ENCODE assay signal across 9 mouse cellular contexts in genomic region chr4:106622030-106622493, GRCm38 (mm10). TPM values are rescaled to one million over a fixed set of nuclear protein-coding genes. Genes with fewer than 3 reads are reported as not detected.
A peak's percentile ranks its signal among the peaks of the same experiment; 100 is the strongest.
DNase-seq lines count a peak whose midpoint lies in the region; ATAC-seq lines count a peak whose summit lies in the region.
"Had no signal": no experiment of that assay in that cellular context is flagged by ENCODE, and none has a peak within 500 bp of the region (broad histone marks: within the 10 kb centered on the region; RNA-seq: fewer than 3 reads in every experiment).

Ttc22 (plus strand) TSS chr4:106622432.

- H3K27me3 ChIP-seq in heart, embryonic 13.5 days (replicated peaks), result peaks cover 95% of the 10 kb centered on the region
- H3K27me3 ChIP-seq in heart, embryonic 12.5 days (replicated peaks), result peaks cover 83% of the 10 kb centered on the region

- ATAC-seq in heart, embryonic 13.5 days (ENCODE audit: extremely low read depth, insufficient number of reproducible peaks, low FRiP score, low TSS enrichment), result no peak
- no peak for ATAC-seq in heart, embryonic 12.5 days (ENCODE audit: insufficient number of reproducible peaks, low FRiP score)
- no peak for ATAC-seq in inflammation-experienced regulatory T-cells, adult 6 months

- H3K36me3 ChIP-seq in heart, embryonic 13.5 days, result no peaks in the 10 kb centered on the region
- H3K36me3 ChIP-seq in heart, embryonic 12.5 days, result no peaks in the 10 kb centered on the region

- no peak within 1 kb of the TSS for H3K9ac ChIP-seq in heart, embryonic 13.5 days
- no peak within 1 kb of the TSS for H3K9ac ChIP-seq in heart, embryonic 12.5 days

- H3K4me2 ChIP-seq in heart, embryonic 13.5 days, result peak within 1 kb of the TSS; percentile 27; the same call in 1 of the 2 replicates
- H3K4me2 ChIP-seq in heart, embryonic 12.5 days, result no peak within 1 kb of the TSS

- peaks cover 3% of the 10 kb centered on the region for H3K4me1 ChIP-seq in heart, embryonic 13.5 days
- H3K4me1 ChIP-seq in heart, embryonic 12.5 days (replicated peaks), result peaks cover 7% of the 10 kb centered on the region

- H3K27ac ChIP-seq in heart, embryonic 13.5 days (replicated peaks), result no peak within 1 kb of the TSS
- H3K27ac ChIP-seq in heart, embryonic 12.5 days (ENCODE audit: poor library complexity, severe bottlenecking), result no peak within 1 kb of the TSS

- 24% methylated on average over 16 of the region's 16 CpGs for WGBS in heart, embryonic 13.5 days
- WGBS in heart, embryonic 12.5 days, result 20% methylated on average over 16 of the region's 16 CpGs

- peak within 1 kb of the TSS; percentile 6; the same call in 1 of the 2 replicates for H3K4me3 ChIP-seq in heart, embryonic 13.5 days
- no peak within 1 kb of the TSS for H3K4me3 ChIP-seq in heart, embryonic 12.5 days

- H3K9me3 ChIP-seq in heart, embryonic 13.5 days, result no peaks in the 10 kb centered on the region
- H3K9me3 ChIP-seq in heart, embryonic 12.5 days (replicated peaks), result no peaks in the 10 kb centered on the region

- DNase-seq in adrenal gland, postnatal 10 days, result peak; percentile 52
- DNase-seq in kidney, adult 9 months, result peak; percentile 92
- peak; percentile 83 for DNase-seq in lung, postnatal 36 days
- no peak for DNase-seq in frontal cortex, postnatal 25 days (ENCODE audit: low spot score in 2 of 2)
- DNase-seq in natural killer cell, adult 2 months (ENCODE audit: low spot score in 2 of 2), result no peak

RNA-seq across cellular contexts. Expression of gene Ttc22, which starts in this region (rescaled TPM):
- polyA plus RNA-seq in heart, embryonic 13.5 days (2015; fragmentation: Nextera tagmentation; extraction: Ambion mirVana), result 0.43 and 0.74 TPM in 2 replicates
- 0.57 and 0.91 TPM in 2 replicates for polyA plus RNA-seq in heart, embryonic 12.5 days (2016; fragmentation: Nextera tagmentation; extraction: Ambion mirVana)
- total RNA-seq in adrenal gland, postnatal 10 days (2021), result under 1 TPM; 0.09 to 0.18 TPM
- polyA plus RNA-seq in inflammation-experienced regulatory T-cells, adult 6 months (2017; shearing (Covaris generic)), result not detected
- total RNA-seq: common myeloid progenitor, adult 5-6 weeks had no signal

Comparison
In these comparisons a context has a peak if more than half of its experiments do, and no peak if none do; other contexts are left out.
1. Peak in DNase-seq in adrenal gland, postnatal 10 days; RNA of the gene not detected or under 1 TPM.
2. DNase-seq: peak in kidney, adult 9 months (single experiment) and lung, postnatal 36 days (single experiment); none in frontal cortex, postnatal 25 days (0 of 2) and natural killer cell, adult 2 months (0 of 2).